Mouse (Mus musculus) mesoderm, embryonic 11.5 days (tissue): Measurements from ENCODE around the gene Plppr2.

ENCODE experiments used
- DNase-seq: peaks from one replicate; pipeline ENCODE4 v3.0.0-alpha.2; 2012; ENCODE audit warnings: low read depth, low spot score

The Plppr2 gene

DNA sequence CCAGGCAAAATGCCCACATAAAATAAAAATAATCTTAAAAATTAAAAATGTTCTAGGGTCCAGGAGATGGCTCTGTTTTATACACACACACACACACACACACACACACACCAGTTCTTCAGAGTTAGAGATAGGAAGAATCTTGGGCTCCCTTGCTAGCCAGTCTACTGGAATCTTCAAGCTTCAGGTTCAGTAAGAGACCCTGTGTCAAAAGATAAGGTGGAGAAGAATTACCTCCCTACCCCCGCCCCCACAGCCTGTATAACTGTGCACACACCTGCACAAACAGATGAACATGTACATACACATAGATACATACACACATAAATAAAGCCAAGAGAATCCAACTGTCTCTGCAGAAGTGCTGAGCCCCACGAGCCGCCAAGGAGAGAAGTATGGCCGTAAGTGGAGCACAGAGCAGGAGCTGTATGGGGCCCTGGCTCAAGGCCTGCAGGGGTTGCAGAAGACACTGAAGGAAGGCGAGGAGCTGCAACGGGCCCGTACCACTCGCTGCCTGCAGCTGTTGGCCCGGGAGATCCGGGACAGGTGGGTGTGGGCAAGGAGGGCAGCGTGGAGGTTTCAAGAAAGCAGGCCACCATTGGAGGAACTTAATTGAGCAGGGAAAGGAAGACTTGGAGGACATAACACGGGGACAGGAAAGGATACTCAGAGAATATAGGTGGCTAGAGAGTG is 4.2 kb upstream of the Plppr2 start:
- DNase-seq: no peak

- no peak for DNase-seq
Observed at GRCm38 (mm10) chr9:21934021-21934420, 2.8 kb upstream of the Plppr2 start.

DNA sequence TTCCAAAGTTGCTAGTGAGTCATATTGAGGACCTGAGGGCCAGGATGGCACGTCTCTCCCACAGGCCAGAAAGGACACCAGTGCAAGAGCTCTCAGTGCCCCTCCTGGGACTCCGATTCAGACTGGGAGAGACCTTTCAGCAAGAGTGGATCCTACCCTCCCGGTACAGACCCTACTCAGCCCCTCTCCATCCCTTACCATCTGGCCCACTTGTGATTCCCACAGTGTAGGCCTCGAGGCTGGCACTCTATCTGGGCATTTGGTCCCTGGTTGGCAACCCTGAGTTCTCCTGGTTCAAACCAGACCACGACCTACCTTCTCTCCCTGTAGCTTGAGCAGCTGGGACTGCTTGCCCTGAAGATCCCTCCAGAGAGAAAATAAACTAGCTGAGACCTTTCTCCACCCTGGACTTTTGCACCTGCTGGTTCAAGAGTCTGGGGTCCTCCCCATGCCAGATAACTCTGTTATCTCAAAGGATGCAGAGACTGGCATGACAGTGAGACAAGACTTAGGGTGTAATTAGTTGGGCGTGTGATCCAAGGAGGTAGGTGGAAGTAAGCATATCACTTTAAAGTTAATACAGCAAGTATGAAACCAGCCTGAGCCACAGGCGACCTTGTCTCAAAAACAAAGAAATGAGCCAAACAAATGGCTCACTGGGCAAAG is 1.2 kb upstream of the Plppr2 start:
- DNase-seq: no peak

DNA sequence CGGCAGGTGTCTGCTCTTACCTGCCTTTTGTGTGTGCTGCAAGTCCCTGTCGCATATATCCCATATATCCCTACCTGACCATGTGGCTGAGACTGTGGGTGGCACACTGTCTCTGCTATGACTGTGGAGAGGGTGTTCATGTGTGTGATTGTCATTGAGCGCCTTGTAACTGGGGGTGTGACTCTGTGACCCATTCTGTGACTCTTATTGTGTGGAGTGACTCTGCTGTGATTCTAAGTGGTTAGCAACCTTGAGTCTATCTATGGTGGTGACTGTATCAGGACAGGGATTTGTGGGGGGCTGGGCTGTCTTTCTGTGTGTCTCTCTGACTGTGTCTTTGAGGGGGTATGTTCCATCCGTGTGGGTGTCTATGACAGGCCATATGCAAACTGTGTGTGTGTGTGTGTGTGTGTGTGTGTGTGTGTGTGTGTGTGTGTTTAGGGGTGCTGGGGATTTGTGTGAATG is 910 bp downstream of the Plppr2 start:
- DNase-seq: no peak

DNA sequence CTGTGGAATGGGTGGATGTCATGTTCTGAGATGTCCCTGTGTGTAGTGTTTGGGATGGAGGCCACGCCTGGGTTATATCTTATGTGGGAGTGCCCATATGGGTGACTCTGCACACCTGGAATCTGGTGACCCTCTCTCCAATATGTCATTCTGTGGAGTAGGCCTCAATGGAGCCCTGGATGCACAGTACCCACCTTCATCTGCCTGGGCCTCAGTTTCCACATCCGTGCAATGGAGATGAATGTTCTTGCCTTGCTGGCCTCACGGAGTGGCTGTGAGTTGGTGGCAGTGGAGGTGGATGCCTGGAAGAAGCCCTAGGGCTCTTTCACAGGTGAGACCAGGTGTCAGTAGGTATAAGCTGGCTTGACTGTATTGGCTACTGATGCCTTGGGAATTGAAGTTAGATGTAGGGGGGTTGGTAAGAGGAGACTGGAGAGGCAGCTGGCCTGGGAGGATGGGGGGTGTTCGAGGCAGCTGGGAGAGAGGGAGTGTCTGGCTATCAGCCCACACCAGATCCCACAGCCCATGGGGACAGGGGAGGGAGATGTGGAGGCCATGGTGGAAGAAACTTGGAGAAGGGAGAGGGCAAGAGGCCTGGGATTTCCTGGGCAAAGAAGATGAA is 1.5 kb downstream of the Plppr2 start:
- DNase-seq: no peak

DNA sequence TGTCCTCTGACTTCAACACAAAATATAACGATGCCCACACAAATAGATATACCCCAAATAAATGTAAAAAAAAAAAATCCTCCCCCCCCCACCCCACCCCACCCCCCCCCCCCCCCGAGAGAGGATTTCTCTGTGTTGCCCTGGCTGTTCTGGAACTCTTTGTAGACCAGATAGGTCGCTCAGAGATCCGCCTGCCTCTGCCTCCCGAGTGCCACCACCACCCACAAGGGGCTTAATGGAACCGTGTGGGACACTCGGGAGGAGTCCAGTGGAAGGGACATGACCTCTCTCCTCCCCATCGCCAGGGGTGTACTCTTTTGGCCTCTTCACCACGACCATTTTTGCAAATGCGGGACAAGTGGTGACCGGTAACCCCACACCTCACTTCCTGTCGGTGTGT is 6.2 kb downstream of the Plppr2 start:
- DNase-seq: no peak

- DNase-seq: no peak
Observed at GRCm38 (mm10) chr9:21943638-21944037, 6.8 kb downstream of the Plppr2 start.

- no peak for DNase-seq
Observed at GRCm38 (mm10) chr9:21944267-21944666, 7.4 kb downstream of the Plppr2 start.

DNA sequence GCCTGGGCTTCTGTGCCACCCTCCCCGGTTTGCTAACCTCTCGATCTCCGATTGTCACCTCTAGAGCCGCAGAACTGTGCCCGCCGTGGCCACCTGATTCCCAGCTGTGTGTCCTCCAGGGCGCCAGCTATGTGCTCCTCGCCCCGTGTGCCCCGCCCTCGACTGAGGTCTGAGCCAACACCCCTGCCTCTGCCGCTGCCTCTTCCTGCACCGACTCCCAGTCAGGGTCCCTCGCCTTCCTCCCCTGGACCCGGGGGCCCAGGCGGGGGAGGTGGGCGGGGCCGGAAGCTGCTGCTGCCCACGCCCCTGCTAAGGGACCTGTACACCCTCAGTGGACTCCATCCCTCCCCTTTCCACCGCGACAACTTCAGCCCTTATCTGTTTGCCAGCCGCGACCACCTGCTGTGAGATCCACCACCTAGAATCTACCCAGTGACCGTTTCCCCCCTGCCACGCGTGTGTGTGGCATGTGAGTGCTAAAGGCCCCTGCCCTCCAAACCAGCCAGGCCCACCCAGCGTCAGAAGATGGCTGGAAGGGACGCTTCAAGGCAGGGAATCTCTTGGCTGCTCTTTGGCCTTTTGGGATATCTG is 10.8 kb downstream of the Plppr2 start:
- DNase-seq: no peak

DNA sequence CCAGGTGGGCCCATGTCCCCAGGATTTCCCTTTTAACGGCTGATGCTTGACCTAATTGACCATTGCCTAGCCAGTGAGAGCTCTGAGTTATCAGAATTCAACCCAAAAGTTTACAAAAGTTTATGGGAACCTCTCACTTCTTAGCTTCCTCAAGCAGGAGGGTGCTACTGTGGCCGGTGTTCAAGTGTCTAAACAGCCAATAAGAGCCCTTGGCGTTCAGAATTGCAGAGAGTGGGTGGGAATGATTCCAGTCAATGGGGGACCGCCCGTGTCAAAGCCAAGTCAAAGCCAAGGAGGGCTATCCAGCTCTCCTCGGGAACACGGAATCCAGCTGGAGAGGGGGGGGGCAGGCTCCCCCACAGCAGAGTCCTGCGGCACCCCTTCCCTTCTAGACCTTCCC is 11.3 kb downstream of the Plppr2 start:
- DNase-seq: no peak

- no peak for DNase-seq
Observed at GRCm38 (mm10) chr9:21948790-21949189, 12.0 kb downstream of the Plppr2 start.

- DNase-seq: peak; percentile 77
Observed at GRCm38 (mm10) chr9:21950322-21950721, 13.5 kb downstream of the Plppr2 start.

DNA sequence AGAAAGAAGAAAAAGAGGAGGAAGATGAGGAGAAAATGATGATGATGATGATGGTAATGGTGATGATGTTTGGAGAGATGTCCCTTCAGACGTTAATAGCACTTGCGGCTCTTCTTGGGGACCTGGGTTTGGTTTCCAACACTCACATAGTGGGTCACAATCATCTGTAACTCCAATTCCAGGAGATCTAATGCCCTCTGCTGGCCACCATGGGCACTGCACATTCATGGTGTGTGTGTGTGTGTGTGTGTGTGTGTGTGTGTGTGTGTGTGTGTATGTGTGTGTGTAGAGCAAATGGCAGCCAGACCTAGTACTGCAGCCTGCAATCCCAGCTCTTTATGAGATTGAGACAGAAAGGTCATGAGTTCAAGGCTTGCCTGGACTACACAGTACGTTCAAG is 15.1 kb downstream of the Plppr2 start:
- DNase-seq: no peak

GRCm38 (mm10) chr9:21953600-21953999 is 16.8 kb downstream of the Plppr2 start:
- no peak for DNase-seq

GRCm38 (mm10) chr9:21954635-21955034 is 17.8 kb downstream of the Plppr2 start:
- no peak for DNase-seq

DNA sequence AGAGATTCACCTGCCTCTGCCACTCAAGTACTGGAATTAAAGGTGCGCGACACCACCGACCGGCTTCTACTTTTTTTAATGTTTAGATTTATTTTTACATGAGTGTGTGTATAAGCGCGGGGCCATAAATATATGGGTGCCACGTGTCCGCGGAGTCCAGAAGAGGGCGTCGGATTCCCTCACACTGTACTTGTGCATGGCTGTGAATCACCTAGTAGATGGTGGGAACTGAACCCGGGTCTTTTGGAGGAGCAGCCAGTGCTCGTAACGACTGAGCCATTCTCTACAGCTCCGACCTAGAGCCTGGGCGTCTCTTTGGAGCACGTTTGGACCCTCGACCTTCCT is 18.4 kb downstream of the Plppr2 start:
- no peak for DNase-seq

- peak; percentile 97 for DNase-seq
Observed at GRCm38 (mm10) chr9:21955570-21956281, 18.9 kb downstream of the Plppr2 start, which contains the start of gene Swsap1. Swsap1 (plus strand) TSS chr9:21955755.

DNA sequence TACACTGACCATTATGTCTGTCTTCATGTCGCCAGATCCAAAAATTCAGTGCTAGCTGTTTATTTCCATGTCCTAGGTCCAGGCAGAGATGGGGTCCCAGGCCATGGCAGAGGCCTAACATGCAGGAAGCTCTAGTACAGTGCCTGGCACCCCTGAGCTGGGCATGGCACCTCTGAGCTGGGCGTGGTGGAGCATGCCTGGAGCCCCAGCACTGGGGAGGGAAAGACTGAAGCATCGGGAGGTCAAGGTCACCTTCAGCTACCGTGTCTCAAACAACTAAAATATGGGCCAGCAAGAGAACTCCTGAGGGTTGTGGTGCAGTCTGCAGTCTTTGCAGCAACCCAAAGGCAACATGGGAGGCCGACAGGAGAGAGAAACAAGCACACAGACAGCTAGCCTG is 21.5 kb downstream of the Plppr2 start:
- no peak for DNase-seq

GRCm38 (mm10) chr9:21959244-21959643 is 22.4 kb downstream of the Plppr2 start:
- no peak for DNase-seq

- no peak for DNase-seq
Observed at GRCm38 (mm10) chr9:21960135-21960534, 23.3 kb downstream of the Plppr2 start.

DNA sequence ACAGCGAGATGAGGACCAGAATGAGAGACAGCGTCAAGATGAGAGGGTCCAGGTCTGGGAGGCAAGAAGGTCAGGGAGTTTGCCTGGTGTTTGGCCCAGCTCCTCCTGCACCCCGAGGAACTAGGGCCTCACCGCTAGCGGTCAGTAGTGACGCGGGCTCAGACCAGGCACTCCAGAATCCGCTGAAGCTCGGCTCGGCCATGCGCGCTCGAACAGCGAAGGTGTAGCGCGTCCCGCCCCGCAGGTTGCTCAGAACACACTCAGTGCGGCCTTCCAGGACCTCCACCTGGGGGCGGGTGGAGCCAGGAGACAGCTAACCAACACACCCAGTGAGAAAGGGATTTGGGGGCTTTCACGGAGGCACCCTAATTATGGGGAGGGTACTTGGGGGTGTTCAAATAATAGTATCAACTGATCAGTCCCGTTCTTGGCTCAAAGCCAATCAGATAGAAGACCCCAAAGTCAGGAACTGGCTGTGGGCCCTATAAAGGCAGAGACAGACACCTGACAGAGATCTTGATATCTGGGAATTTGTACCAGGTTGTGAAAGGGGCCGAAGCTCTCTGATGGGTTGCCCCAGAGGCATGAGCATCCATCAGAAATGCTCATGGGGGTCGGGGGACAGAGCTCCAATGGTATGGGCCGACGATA is 23.9 kb downstream of the Plppr2 start:
- DNase-seq: no peak
